Mouse (Mus musculus): ENCODE measurements around the gene 6430548M08Rik. TPM values are rescaled to one million over a fixed set of nuclear protein-coding genes. Genes with fewer than 3 reads are reported as not detected.

Gene 6430548M08Rik
- polyA plus RNA-seq, 1 experiment from 2014 or later: 35.7 TPM

GRCm38 (mm10) chr8:120213229-120213628, 99.3 kb downstream of the 6430548M08Rik start:
- Histone ChIP-seq H3K4me3 (no peak overlapping the region), H3K4me1 (peaks cover 20% of the 10 kb centered on the region), H3K27me3 (replicated peaks) (no peaks in the 10 kb centered on the region), H3K36me3 (replicated peaks) (no peaks in the 10 kb centered on the region), H3K9me3 (no peaks in the 10 kb centered on the region), H3K9ac (no peak overlapping the region), H3K27ac (no peak overlapping the region), H3K4me2 (no peak overlapping the region)
- no peak for ATAC-seq (replicated peaks)
- WGBS: 96% methylated on average over 3 of the region's 3 CpGs

GRCm38 (mm10) chr8:120213939-120214338, 100.0 kb downstream of the 6430548M08Rik start:
- ATAC-seq (replicated peaks): no peak
- peaks cover 20% of the 10 kb centered on the region for H3K4me1 ChIP-seq
- WGBS: 57% methylated on average over 5 of the region's 5 CpGs

More at GRCm38 (mm10) chr8:120213939-120214338, 100.0 kb downstream of the 6430548M08Rik start:
- H3K27me3 ChIP-seq (replicated peaks): no peaks in the 10 kb centered on the region
- no peak overlapping the region for H3K4me2 ChIP-seq
- no peak overlapping the region for H3K9ac ChIP-seq
- no peaks in the 10 kb centered on the region for H3K36me3 ChIP-seq (replicated peaks)
- H3K4me3 ChIP-seq: no peak overlapping the region
- H3K27ac ChIP-seq: no peak overlapping the region
- H3K9me3 ChIP-seq: no peaks in the 10 kb centered on the region

Other genes starting within 250 kb of the 6430548M08Rik start
- gene Usp10, start 203.8 kb upstream of the 6430548M08Rik start, polyA plus RNA-seq (2015; fragmentation: Nextera tagmentation; extraction: Ambion mirVana): 151 and 155 TPM in 2 replicates
- gene Gm20388, start 203.3 kb upstream of the 6430548M08Rik start, polyA plus RNA-seq (2015; fragmentation: Nextera tagmentation; extraction: Ambion mirVana): 5.6 TPM in 1 of 2 replicates, not detected in the other
- 2.9 TPM in 2 replicates for gene Crispld2, start 121.7 kb upstream of the 6430548M08Rik start, polyA plus RNA-seq (2015; fragmentation: Nextera tagmentation; extraction: Ambion mirVana)
- gene Zdhhc7, start 12.7 kb upstream of the 6430548M08Rik start, polyA plus RNA-seq (2015; fragmentation: Nextera tagmentation; extraction: Ambion mirVana): 31.3 and 33.8 TPM in 2 replicates
- gene Fam92b, start 63.3 kb downstream of the 6430548M08Rik start, polyA plus RNA-seq (2015; fragmentation: Nextera tagmentation; extraction: Ambion mirVana): 2.1 and 2.2 TPM in 2 replicates
- 21.2 and 23.4 TPM in 2 replicates for gene Gse1, start 114.3 kb downstream of the 6430548M08Rik start, polyA plus RNA-seq (2015; fragmentation: Nextera tagmentation; extraction: Ambion mirVana)

Data from midbrain, embryonic 15.5 days (tissue).